Mouse (Mus musculus) ES-E14 (cell line): ENCODE data around the gene Cdk17.

Experiments used
- CHD2 ChIP-seq: IDR thresholded peaks from 2 replicates; pipeline ENCODE4 v1.6.1; 2014; ENCODE audit warnings: mild to moderate bottlenecking, low read depth, low read length, inconsistent platforms
- ZNF384 ChIP-seq: IDR thresholded peaks from 2 replicates; pipeline ENCODE4 v1.6.1; 2012; ENCODE audit warnings: low read depth, low read length, inconsistent platforms

DNA sequence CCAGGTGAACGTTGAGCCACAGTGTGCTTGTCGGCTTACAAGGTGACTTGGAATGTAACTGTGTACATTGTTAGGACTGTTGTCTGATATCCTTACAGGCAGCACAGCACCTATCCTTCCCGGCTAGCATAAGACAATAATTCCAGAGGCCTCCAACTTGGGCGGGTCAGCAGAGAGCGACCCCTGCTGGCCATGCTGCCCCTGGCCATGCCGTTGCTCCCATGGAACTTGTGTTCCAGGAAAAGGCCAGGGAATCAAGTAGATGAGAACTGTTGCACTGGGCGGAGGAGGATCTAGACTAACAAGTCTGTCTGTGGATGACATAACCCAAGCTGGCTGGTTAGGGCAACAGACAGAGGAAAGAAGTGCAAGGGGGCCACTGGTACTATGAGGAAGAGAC, 130.7 kb downstream of the Cdk17 start:
- TF ChIP-seq ZNF384 (no peak), CHD2 (no peak)
